Mouse (Mus musculus): ENCODE data around the gene Mpp3. TPM values are rescaled to one million over a fixed set of nuclear protein-coding genes. Genes with fewer than 3 reads are reported as not detected.
"Not testable (repeated sequence)": the region's sequence is repeated elsewhere in the genome, so short reads cannot be mapped to it uniquely, and the experiment has no call there.

Mpp3 gene
- polyA plus RNA-seq, 1 experiment: 1.4 TPM

DNA sequence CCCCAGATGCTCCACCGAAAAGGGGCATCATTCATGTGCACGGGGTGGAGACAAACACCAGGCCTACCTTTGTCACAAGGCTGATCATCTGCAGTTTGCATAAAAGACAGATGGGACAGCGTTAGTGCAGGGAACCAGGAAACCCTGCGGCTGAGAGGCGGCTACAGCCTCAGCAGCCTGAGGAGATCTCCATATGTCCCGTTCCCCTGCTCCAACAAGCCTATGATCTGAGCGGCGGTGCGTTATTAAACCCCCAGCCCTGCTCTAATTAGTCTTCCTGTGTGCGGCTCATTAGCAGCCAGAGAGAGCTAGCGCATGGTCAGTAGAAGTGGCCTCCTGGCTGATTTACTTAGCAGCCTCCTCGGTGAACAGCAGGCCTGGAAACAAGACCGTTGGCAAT lies 18.1 kb downstream of the Mpp3 start:
- no peak for DNase-seq (ENCODE audit: low spot score)

DNA sequence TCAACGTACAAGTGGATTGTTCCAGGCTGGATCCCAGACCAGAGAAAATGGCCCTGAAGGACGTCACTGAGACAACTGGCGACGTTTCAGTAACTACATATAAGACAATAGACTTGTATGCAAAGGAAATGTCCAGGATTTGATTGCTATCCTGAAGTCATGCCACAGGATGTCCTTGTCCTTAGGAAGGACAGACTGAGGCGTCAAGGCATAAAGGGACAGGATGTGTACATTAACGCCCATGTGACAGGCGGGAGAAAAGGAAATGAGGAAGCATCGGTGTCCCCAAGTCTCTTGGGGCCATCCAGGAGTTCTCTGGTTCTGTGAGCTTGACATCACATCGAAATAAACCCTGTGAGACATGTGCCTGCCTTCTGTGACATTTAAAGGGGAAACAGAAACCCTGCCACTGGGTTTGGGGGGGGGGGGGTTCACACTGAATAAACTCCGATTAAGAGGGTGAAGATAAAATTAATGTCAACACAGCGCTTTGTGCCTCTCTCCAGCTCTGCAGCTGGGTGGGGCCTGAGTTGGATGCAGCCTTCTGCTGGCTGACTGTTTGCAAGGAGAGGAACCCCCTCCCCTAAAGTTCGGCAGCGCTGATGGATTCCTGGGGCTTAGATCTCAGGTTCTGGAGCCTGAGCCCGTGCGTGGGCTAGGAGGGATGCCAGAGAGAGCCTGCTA lies 19.2 kb downstream of the Mpp3 start:
- no peak for DNase-seq (ENCODE audit: low spot score)

DNA sequence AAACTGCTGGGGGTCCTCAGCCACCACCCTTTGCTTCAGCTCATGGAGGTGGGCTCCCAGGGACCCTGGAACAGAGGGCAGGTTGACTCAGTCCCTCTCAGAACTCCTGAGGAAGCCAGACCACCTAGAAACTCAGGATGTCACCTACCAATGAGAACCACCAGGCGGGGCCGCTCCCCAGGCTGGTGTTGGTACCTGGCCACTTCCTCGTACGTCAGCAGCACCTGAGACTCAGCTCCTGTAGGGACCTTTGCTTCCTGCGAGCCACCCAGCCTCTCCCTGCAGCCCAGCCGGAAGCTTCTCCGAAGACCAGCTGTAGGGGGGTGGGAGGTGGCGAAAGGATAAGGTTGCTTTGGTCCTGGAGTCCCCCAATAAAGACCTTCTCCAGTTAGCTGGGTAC lies 19.9 kb downstream of the Mpp3 start:
- DNase-seq (ENCODE audit: low spot score): no peak

DNA sequence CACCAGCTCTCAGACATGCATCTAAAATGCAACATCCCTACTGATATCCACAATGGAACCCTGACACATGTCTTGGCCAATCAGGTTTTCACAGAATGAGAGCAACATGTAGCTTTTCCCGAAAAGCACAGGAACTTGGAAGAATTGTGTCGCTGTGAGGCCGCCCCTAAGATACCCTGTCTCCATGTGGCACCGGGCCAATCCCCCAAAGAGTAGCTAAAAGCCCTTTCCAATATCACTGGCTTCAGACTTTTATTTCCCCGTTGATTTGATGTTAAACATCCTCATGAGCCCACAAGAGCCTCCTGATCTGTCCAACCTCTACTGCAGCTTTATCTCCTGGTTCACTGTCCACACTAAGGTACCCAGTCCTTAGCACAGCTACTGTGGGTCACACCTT lies 21.6 kb downstream of the Mpp3 start:
- DNase-seq (ENCODE audit: low spot score): no peak

DNA sequence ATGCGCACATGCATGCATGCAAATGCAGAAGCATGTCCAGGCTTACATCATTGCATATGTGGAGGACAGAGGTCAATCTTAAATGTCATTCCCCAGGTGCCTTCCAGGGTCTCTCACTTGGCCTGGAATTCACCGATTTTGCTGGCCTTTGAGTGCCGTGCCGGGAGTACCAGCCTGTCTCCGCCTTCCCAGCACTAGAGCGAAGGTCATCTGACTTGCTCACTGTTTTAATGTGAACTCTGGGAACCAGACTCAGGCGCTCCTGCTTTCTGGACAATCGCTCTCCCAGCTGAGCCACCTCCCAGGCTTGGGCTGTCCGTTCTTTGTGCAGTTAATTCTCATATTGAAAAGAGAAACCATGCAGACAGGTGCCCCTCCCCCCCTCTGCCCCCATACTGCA lies 22.0 kb downstream of the Mpp3 start:
- no peak for DNase-seq (ENCODE audit: low spot score)

DNA sequence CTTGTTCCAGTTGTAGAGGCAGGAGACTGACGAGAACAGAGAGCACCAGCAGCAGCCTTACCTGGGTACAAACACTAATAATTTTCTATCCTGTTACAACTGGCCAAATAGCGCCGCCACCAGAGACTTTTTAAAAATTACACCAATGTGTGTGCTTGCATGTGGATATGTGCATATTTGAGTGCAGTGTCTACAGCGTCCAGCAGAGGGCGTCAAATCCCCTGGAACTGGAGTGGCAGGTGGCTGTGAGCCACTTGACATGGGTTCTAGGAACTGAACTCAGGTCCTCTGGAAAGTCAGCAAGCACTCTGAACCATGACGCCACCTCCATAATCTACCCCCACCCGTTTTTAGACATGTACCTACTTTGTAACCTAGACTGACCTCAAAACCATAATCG lies 24.0 kb downstream of the Mpp3 start:
- DNase-seq (ENCODE audit: low spot score): no peak

DNA sequence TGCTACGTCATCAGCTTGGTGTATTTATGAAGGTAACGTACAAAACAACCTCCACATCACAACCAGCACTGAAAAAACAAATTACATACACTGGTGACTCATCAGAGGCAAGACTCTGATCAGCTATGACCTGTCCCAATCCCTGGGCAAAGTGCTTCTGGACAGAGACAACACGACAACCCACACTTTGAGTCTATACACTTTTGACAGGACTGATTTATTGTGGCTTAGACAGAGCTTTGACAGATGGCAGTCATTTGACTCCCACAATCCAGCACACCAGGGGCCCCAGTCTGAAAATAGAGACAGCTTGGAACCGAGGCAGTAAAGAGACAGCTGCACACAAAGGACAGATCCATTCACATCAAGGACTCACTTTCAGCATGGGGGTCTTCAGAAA lies 28.8 kb downstream of the Mpp3 start:
- no peak for DNase-seq (ENCODE audit: low spot score)

DNA sequence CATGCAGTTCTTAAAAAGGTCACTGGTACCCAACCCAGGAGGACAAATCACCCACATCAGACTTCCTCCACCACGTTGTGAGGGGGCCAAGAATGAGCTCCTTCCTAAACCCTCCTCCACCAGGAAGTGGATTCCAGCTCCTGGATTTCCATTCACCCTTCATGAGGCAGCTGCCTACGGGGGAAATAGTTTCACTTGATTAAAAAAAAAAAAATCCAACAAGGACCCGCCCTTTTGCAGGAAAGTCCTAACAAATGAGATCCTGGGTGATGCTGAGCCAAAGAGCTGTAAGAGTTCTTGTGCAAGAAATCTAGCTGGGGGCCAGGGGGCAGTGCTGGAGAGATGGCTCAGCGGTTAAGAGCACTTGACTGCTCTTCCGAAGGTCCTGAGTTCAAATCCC lies 30.0 kb downstream of the Mpp3 start:
- no peak for DNase-seq (ENCODE audit: low spot score)

DNA sequence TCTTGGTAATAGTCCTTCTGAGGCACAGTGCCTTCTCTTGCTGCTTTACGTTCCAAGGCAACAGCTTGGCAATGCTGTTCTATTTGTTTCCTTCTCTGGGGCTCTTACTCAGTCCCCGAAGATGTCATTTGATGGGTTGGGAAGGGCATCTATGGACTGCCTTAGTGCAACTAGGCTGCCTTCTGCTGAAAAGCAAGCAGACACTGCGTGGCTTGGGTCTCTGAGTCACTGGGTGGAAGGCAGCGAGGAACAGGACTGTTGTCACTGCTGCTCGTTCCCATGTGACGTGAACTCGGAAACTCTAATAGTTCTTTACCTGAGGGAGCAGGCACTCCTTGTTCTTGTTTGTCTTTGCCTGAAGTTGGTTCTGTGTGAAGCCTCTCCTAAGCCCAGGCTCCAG lies 32.3 kb downstream of the Mpp3 start:
- DNase-seq (ENCODE audit: low spot score): no peak

DNA sequence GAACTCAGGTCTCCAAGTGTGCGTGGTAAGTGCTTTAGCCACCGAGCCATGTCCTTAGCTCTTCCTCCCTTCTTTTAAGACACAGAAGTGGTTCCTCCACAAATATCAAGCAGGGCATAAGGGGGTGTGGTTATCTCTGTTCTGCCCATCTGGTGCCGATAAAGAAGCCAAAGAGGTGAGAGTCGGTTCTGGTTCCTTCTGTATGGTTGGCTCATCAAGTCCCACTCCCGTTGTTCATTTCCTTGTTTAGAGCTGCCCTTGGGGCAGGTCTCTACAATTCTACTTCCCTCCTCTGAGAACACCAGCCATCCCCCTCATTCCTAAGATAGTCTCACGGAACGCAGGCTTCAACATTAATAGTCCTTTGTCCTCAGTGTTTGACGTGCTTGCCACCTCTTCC lies 34.2 kb downstream of the Mpp3 start:
- DNase-seq (ENCODE audit: low spot score): no peak

DNA sequence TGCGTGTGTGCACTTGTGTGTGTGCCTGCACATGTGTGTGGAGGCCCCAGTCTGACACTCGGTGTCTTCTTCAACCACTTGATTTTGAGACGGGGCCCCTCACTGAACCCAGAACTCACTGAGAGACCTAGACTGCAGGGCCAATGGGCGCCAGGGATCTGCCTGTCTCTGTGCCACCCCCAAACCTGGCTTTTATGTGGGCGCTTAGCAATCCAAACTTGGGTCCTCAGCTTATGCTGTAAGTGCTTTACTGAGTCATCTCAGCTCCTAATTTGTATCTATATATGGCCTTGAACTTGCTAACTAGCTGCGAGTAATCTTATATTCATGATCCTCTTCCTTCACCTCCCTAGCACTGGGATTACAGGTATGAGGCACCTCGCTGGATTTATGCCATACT lies 35.9 kb downstream of the Mpp3 start:
- DNase-seq (ENCODE audit: low spot score): no peak

DNA sequence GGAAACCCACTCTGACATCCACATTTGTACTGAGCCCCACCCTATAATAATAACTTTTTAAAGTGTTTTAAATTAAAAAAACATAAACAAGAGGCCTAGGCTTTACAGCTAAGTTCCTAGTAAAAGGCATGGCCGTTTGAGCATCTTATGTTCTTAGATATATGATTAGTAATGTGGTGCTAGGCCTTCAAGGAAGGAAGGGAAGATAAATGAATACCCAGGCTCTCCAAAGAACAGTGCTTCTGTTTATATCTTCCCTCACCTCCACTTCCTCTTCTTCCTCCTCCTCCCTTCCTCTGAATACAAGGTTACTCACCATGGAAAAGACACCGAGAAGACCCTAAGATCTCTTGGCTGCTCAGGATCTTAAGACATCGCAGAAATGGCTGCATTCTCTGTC lies 36.4 kb downstream of the Mpp3 start:
- no peak for DNase-seq (ENCODE audit: low spot score)

DNA sequence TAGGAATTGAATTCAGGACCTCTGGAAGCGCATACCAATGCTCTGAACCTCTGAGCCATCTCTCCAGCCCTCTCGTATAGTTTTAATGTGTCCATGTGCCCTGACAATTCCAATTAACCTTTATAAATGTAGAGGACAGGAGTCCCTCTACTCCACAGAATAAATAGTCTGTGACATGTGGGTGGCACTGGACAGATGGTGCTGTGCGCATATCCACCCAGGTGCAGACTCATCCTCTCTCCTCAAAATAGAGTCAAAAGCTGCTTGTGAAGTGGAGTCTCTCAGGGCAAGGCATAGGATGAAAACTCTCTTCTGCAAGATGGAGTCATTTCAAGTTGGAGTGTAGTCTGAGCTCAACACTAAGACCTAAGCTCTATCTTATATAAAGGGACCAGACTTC lies 38.0 kb downstream of the Mpp3 start:
- DNase-seq (ENCODE audit: low spot score): no peak

DNA sequence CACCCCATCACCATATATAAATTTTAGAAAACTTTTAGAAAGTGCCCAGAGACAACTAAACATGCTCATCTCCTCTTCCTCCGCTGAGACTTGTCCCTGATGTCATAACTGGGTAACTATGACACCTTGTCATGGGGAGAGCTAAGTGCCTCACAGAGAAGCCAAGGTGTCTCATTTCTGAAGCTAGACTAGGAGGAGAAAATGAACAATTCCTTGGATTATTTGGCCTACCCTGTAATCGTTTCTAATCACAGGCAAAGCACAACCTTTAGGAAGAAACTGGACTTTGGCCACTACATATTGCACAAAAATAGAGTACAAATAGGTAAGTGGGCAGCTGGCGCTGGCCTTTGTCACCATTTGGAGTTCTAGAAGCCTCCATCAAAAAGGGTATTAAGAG lies 41.3 kb downstream of the Mpp3 start, which contains the start of gene Dusp3:
Dusp3 (minus strand) TSS at position 101 of the 400 bp plus-strand sequence.
- DNase-seq (ENCODE audit: low spot score): no peak

DNA sequence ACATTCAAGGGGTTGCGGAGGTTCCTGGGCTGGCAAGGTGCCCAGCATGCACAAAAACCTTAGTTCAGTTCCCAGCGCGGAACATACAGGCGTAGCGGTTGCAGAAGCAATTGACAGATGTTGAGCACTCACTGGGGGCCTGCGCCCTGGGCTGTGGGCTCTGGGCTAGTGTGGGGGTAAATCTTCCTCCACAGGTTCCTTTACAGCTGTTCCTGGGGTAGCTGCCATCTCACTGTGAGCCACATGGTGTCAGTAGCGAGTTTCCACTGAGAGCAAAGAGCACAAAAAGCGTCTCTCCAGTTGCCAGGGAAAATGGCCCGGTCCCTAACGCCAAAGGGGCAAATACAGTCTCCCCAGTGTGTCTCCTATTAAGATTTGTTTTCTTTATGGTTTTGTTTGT lies 42.3 kb downstream of the Mpp3 start:
- peak; percentile 53 for DNase-seq (ENCODE audit: low spot score)

DNA sequence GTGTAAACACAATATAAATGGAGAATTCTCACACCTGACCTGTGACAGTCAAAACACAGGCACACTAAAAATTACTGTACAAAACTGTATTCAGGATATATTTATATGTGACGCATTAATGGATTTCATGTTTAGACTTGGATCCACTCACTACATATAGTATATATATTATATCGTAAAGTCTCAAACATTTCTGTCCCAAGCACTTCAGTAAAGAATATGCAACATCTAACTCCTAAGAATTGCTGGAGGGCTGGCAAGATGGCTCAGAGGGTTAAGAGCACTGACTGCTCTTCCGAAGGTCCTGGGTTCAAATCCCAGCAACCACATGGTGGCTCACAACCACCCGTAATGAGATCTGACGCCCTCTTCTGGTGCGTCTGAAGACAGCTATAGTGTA lies 42.8 kb downstream of the Mpp3 start:
- not testable (repeated sequence) for DNase-seq (ENCODE audit: low spot score)

DNA sequence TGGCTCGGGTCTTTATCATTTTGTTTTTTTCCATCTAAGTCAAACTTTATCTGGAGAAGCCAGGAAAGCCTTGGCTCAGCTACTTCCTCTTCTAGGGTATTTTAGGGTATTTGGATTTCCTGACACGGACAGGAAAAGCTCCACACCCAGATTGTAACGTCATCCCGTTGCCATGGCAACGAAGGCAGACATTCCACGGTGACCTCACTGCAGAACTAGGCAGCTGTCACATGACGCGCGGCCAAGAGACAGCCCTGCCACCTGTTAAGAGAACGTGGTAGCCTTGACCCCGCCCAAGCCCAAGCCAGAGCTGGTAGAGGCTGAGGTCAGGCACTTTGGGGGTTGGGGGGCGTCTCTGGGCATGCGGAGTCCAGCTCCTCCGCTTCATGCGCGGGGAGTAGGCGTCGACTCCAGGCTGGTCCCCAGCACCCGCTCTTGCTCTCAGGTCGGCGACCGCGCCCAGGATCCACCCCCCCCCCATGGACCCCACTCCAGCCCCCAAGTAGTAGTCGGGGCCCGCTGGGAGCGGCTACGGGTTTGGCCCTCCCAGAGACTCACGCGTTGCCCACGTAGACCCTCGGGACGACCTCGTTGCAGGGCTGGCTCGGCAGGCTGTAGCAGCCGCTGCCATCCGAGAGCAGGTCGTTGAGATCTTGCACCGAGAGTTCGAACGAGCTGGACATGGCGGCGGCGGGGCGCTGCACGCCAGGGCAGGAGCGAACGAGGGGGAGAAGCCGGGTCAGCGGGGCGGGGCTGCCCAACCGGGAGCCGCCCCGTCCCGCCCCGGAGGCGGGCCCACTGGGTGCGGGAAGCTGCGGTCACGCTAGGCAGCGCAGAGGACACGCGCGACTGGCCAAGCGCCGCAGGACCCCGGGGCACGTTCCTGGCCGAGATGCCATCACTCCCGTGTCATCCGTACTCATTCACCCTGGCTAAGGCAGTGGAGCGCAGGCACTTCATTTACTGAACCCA lies 43.9 kb downstream of the Mpp3 start, which contains the start of gene Cfap97d1:
Cfap97d1 (plus strand) TSS at position 226 of the 972 bp plus-strand sequence.
- peak; percentile 75 for DNase-seq (ENCODE audit: low spot score)

DNA sequence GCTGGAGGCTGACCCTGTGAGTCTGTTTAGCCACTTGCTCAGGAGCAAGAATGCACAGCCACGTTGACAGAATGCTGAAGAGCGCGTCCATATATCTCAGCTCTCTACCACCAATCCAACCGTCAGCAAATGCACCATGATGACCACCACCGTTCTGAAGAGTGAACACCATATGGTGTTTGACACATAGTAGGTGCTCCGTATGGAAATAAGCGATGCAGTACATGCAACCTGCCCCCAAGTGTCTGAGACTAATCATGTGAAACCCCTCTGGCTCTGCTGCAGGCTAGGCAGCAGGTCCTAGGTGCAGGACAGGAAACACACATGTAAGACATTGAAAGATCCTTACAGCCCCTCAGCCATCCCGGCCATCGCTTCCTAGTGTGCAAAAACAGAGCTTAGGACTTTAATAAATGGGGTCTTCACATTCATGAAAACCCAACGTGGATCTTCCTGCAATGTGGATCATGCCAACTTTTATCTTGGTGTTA lies 44.8 kb downstream of the Mpp3 start:
- no peak for DNase-seq (ENCODE audit: low spot score)

DNA sequence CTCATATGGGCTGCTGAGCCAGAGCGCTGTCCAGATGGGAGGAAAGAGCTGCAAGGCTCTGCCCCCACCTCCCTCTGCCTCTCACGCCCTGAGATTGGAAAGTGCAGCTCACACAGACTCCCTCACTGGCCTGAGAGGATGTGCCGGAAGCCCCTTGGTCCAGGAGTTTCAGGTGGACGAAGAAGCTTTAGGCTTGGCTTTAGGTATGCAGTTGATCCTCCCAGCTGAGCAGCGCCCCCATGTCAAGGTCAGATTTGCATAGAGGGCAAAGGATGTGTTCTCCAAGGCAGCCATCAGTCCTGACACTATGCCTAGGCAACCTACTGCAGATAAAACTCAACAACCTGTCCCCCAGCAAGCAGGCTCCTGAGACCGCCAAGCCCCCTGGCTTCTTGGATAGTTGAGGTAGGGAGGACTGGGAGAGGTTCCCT lies 45.3 kb downstream of the Mpp3 start:
- no peak for DNase-seq (ENCODE audit: low spot score)

DNA sequence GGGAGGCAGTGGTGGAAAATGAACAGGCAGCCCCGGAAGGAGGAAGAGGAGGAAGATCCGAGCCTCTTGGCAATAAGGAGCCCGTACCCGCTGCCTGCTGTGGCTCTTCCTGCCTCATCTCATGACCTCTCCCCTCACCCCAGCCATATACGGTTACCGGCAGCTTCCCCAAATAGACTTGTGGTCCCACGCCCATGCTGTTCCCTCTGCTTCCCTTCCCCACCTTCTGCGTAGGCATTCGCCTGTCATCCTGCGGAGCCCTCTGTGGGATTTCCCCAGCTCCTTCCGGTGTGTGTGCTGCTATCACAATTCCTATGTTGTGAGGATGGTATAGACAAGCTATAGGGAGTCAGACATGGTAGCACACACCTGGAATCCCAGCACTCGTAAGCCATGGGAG lies 46.4 kb downstream of the Mpp3 start:
- DNase-seq (ENCODE audit: low spot score): no peak

DNA sequence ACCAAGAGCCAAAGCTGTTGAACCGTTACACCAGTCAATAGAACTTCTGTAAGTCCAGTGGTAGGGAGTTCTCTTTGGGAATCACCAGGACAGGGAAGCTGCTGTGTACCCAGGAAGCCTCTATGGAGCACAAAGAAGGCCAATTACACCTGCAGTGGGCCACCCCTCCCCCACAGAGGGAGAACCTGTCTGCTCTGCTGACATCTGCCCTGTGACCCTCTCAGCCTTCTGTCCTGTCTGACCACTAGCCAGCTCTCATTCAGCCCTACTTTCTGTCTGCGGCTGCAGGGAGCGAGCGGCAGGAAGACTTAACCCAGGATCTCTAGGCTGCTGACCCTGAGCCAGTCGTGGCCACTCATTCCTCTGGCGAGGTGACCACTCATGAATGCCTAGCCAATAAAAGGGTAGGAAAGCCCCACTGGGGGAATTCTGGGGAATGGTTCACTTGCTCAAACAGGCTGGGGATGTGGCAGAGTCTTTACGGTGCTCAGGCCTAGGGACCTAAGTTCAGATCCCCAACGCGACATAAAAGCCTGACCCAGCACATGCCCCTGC lies 47.6 kb downstream of the Mpp3 start:
- DNase-seq (ENCODE audit: low spot score): no peak

DNA sequence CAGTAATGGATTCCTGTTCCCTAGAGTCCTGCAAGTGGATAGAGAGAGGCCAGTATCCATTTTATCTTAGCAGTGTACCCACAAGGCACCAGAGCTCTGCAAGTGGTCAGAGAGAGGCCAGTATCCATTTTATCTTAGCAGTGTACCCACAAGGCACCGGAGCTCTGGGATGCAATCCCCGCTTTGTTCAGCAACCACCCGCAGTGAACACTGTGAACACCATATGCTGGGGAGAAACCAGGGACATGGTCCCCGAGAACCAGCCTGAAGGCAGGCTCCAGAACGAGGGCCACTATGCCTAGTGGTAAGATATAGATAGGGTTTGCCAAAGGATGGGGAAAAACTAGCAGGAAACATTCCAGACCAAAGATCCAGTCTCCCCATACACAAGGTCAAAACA lies 49.1 kb downstream of the Mpp3 start:
- no peak for DNase-seq (ENCODE audit: low spot score)

DNA sequence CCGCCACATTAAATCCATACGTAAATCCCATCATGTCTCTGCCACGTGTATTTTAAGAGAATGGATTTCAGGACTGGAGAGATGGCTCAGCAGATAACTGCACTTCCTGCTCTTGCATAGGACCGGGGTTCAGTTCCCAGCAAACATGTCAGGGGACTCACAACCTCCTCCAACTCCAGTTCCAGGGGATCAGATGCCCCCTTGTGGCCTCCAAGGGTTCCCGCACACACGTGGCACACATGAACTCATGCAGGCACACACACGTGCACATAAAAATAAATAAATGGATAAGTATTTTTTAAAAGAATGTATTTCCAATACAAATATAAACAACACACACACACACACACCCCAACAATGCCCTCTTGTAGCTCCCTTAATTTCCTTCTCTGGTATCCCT lies 51.3 kb downstream of the Mpp3 start:
- DNase-seq (ENCODE audit: low spot score): no peak
